Mouse (Mus musculus): ENCODE results near the gene Spred2. TPM values are rescaled to one million over a fixed set of nuclear protein-coding genes. Genes with fewer than 3 reads are reported as not detected.

The Spred2 gene
- polyA plus RNA-seq, 1 experiment from 2014 or later: 4.6 TPM

GRCm38 (mm10) chr11:19971954-19972750 lies 48.0 kb downstream of the Spred2 start:
- no peaks in the 10 kb centered on the region for H3K27me3 ChIP-seq

GRCm38 (mm10) chr11:19973032-19973790 lies 49.0 kb downstream of the Spred2 start:
- WGBS: 70% methylated on average over 7 of the region's 7 CpGs

More at GRCm38 (mm10) chr11:19971954-19972750, 48.0 kb downstream of the Spred2 start:
- Histone ChIP-seq H3K27ac (no peak overlapping the region), H3K36me3 (no peaks in the 10 kb centered on the region), H3K4me3 (no peak overlapping the region), H3K9me3 (replicated peaks) (no peaks in the 10 kb centered on the region), H3K4me2 (no peak overlapping the region), H3K4me1 (replicated peaks) (peaks cover 30% of the 10 kb centered on the region), H3K9ac (no peak overlapping the region)
- ATAC-seq (replicated peaks; ENCODE audit: insufficient number of reproducible peaks, insufficient read depth, low FRiP score, low read depth): peak; percentile 44; the same call in 1 of the 2 replicates
- 89% methylated on average over 4 of the region's 4 CpGs for WGBS

GRCm38 (mm10) chr11:19976032-19976431 lies 51.9 kb downstream of the Spred2 start:
- Histone ChIP-seq H3K9ac (no peak overlapping the region), H3K36me3 (no peaks in the 10 kb centered on the region), H3K27ac (no peak overlapping the region), H3K4me1 (replicated peaks) (peaks cover 30% of the 10 kb centered on the region), H3K4me2 (no peak overlapping the region), H3K4me3 (no peak overlapping the region), H3K27me3 (no peaks in the 10 kb centered on the region), H3K9me3 (replicated peaks) (no peaks in the 10 kb centered on the region)
- WGBS: 90% methylated on average over 2 of the region's 2 CpGs
- no peak for ATAC-seq (replicated peaks; ENCODE audit: insufficient number of reproducible peaks, insufficient read depth, low FRiP score, low read depth)

More at GRCm38 (mm10) chr11:19973032-19973790, 49.0 kb downstream of the Spred2 start:
- H3K4me1 ChIP-seq (replicated peaks): peaks cover 25% of the 10 kb centered on the region
- no peak for ATAC-seq (replicated peaks; ENCODE audit: insufficient number of reproducible peaks, insufficient read depth, low FRiP score, low read depth)
- no peaks in the 10 kb centered on the region for H3K9me3 ChIP-seq (replicated peaks)
- no peak overlapping the region for H3K4me3 ChIP-seq
- H3K36me3 ChIP-seq: no peaks in the 10 kb centered on the region
- H3K9ac ChIP-seq: no peak overlapping the region
- H3K4me2 ChIP-seq: no peak overlapping the region
- no peaks in the 10 kb centered on the region for H3K27me3 ChIP-seq
- H3K27ac ChIP-seq: no peak overlapping the region

GRCm38 (mm10) chr11:19977687-19978086 lies 53.5 kb downstream of the Spred2 start:
- Histone ChIP-seq H3K4me3 (no peak overlapping the region), H3K4me1 (replicated peaks) (peaks cover 31% of the 10 kb centered on the region), H3K36me3 (no peaks in the 10 kb centered on the region), H3K27me3 (no peaks in the 10 kb centered on the region), H3K4me2 (no peak overlapping the region), H3K9ac (no peak overlapping the region), H3K27ac (no peak overlapping the region), H3K9me3 (replicated peaks) (no peaks in the 10 kb centered on the region)
- 83% methylated on average over 2 of the region's 2 CpGs for WGBS
- ATAC-seq (replicated peaks; ENCODE audit: insufficient number of reproducible peaks, insufficient read depth, low FRiP score, low read depth): no peak

- H3K27me3 ChIP-seq: no peaks in the 10 kb centered on the region
- no peak overlapping the region for H3K4me3 ChIP-seq
- WGBS: 52% methylated on average over 14 of the region's 14 CpGs
- peak overlapping the region; percentile 39 for H3K27ac ChIP-seq
- no peaks in the 10 kb centered on the region for H3K9me3 ChIP-seq (replicated peaks)
- peak overlapping the region; percentile 34 for H3K4me2 ChIP-seq
- no peak for ATAC-seq (replicated peaks; ENCODE audit: insufficient number of reproducible peaks, insufficient read depth, low FRiP score, low read depth)
- peaks cover 42% of the 10 kb centered on the region for H3K4me1 ChIP-seq (replicated peaks)
- H3K36me3 ChIP-seq: no peaks in the 10 kb centered on the region
- no peak overlapping the region for H3K9ac ChIP-seq
These were observed 55.2 kb downstream of the Spred2 start for GRCm38 (mm10) chr11:19979338-19979737.

- Histone ChIP-seq H3K4me2 (no peak overlapping the region), H3K36me3 (no peaks in the 10 kb centered on the region), H3K4me1 (replicated peaks) (peaks cover 58% of the 10 kb centered on the region), H3K27me3 (no peaks in the 10 kb centered on the region), H3K9ac (no peak overlapping the region), H3K27ac (peak overlapping the region; percentile 72), H3K4me3 (no peak overlapping the region), H3K9me3 (replicated peaks) (no peaks in the 10 kb centered on the region)
- no peak for ATAC-seq (replicated peaks; ENCODE audit: insufficient number of reproducible peaks, insufficient read depth, low FRiP score, low read depth)
- WGBS: 63% methylated on average over 6 of the region's 6 CpGs
These were observed 57.9 kb downstream of the Spred2 start for GRCm38 (mm10) chr11:19982113-19982512.

- Histone ChIP-seq H3K27me3 (no peaks in the 10 kb centered on the region), H3K9ac (no peak overlapping the region), H3K4me2 (peak overlapping the region; percentile 11; the same call in 1 of the 2 replicates), H3K4me1 (replicated peaks) (peaks cover 65% of the 10 kb centered on the region), H3K36me3 (no peaks in the 10 kb centered on the region), H3K27ac (peak overlapping the region; percentile 72), H3K9me3 (replicated peaks) (no peaks in the 10 kb centered on the region), H3K4me3 (no peak overlapping the region)
- WGBS: 31% methylated on average over 6 of the region's 6 CpGs
- ATAC-seq (replicated peaks; ENCODE audit: insufficient number of reproducible peaks, insufficient read depth, low FRiP score, low read depth): no peak
These were observed 58.6 kb downstream of the Spred2 start for GRCm38 (mm10) chr11:19982779-19983178.

- WGBS: 32% methylated on average over 4 of the region's 4 CpGs
- ATAC-seq (replicated peaks; ENCODE audit: insufficient number of reproducible peaks, insufficient read depth, low FRiP score, low read depth): no peak
- Histone ChIP-seq H3K4me3 (no peak overlapping the region), H3K9ac (no peak overlapping the region), H3K9me3 (replicated peaks) (no peaks in the 10 kb centered on the region), H3K4me2 (no peak overlapping the region), H3K27ac (peak overlapping the region; percentile 72), H3K36me3 (no peaks in the 10 kb centered on the region), H3K27me3 (no peaks in the 10 kb centered on the region), H3K4me1 (replicated peaks) (peaks cover 68% of the 10 kb centered on the region)
These were observed 59.1 kb downstream of the Spred2 start for GRCm38 (mm10) chr11:19983298-19983697.

- Histone ChIP-seq H3K4me2 (no peak overlapping the region), H3K4me1 (replicated peaks) (peaks cover 69% of the 10 kb centered on the region), H3K36me3 (no peaks in the 10 kb centered on the region), H3K4me3 (no peak overlapping the region), H3K27me3 (no peaks in the 10 kb centered on the region), H3K27ac (no peak overlapping the region), H3K9ac (no peak overlapping the region), H3K9me3 (replicated peaks) (no peaks in the 10 kb centered on the region)
- 87% methylated on average over 9 of the region's 9 CpGs for WGBS
- ATAC-seq (replicated peaks; ENCODE audit: insufficient number of reproducible peaks, insufficient read depth, low FRiP score, low read depth): no peak
These were observed 59.9 kb downstream of the Spred2 start for GRCm38 (mm10) chr11:19984029-19984428.

GRCm38 (mm10) chr11:19985283-19985854 lies 61.2 kb downstream of the Spred2 start:
- Histone ChIP-seq H3K27ac (no peak overlapping the region), H3K9me3 (replicated peaks) (no peaks in the 10 kb centered on the region), H3K4me1 (replicated peaks) (peaks cover 63% of the 10 kb centered on the region), H3K27me3 (no peaks in the 10 kb centered on the region), H3K9ac (no peak overlapping the region), H3K4me3 (no peak overlapping the region), H3K36me3 (no peaks in the 10 kb centered on the region), H3K4me2 (no peak overlapping the region)
- WGBS: 61% methylated on average over 5 of the region's 5 CpGs
- ATAC-seq (replicated peaks; ENCODE audit: insufficient number of reproducible peaks, insufficient read depth, low FRiP score, low read depth): no peak

GRCm38 (mm10) chr11:19986443-19986861 lies 62.3 kb downstream of the Spred2 start:
- Histone ChIP-seq H3K36me3 (no peaks in the 10 kb centered on the region), H3K27me3 (no peaks in the 10 kb centered on the region), H3K9me3 (replicated peaks) (no peaks in the 10 kb centered on the region), H3K4me2 (peak overlapping the region; percentile 21), H3K4me1 (replicated peaks) (peaks cover 65% of the 10 kb centered on the region), H3K27ac (peak overlapping the region; percentile 63), H3K9ac (no peak overlapping the region), H3K4me3 (no peak overlapping the region)
- 0% methylated on average over 1 of the region's 1 CpGs for WGBS
- ATAC-seq (replicated peaks; ENCODE audit: insufficient number of reproducible peaks, insufficient read depth, low FRiP score, low read depth): no peak
